ENCODE assay signal across 10 mouse cellular contexts in the genomic region with DNA sequence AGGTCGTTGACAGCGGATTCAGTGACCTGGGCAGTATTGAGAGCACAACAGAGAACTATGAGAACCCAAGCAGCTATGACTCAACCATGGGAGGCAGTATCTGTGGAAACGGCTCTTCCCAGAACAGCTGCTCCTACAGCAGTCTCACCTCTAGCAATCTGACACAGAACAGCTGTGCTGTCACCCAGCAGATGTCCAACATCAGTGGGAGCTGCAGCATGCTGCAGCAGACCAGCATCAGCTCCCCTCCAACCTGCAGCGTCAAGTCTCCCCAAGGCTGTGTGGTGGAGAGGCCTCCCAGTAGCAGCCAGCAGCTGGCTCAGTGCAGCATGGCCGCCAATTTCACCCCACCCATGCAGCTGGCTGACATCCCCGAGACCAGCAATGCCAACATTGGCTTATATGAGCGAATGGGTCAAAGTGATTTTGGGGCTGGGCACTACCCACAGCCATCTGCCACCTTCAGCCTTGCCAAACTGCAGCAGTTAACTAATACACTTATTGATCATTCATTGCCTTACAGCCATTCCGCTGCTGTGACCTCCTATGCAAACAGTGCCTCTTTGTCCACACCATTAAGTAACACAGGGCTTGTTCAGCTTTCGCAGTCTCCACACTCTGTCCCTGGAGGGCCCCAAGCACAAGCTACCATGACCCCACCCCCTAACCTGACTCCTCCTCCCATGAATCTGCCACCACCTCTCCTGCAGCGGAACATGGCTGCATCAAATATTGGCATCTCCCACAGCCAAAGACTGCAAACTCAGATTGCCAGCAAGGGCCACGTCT. TPM values are rescaled to one million over a fixed set of nuclear protein-coding genes. Genes with fewer than 3 reads are reported as not detected.
DNase-seq lines count a peak whose midpoint lies in the region; ATAC-seq and TF ChIP-seq lines count a peak whose summit lies in the region.
"Had no signal": no experiment of that assay in that cellular context is flagged by ENCODE, and none has a peak within 500 bp of the region (broad histone marks: within the 10 kb centered on the region; RNA-seq: fewer than 3 reads in every experiment).

No protein-coding gene starts in this region.

- no peaks in the 10 kb centered on the region for H3K9me3 ChIP-seq in hindbrain, embryonic 15.5 days
- no peaks in the 10 kb centered on the region for H3K9me3 ChIP-seq in hindbrain, embryonic 11.5 days (ENCODE audit: control insufficient read depth, low read length)
- H3K9me3 ChIP-seq in forebrain, embryonic 16.5 days (ENCODE audit: control insufficient read depth, low read length): no peaks in the 10 kb centered on the region
- H3K9me3 ChIP-seq in liver, postnatal 0 days (ENCODE audit: low read length): no peaks in the 10 kb centered on the region
- H3K9me3 ChIP-seq: megakaryocyte, embryonic 14.5 days had no signal

- no peaks in the 10 kb centered on the region for H3K27me3 ChIP-seq in hindbrain, embryonic 15.5 days
- H3K27me3 ChIP-seq in hindbrain, embryonic 11.5 days (ENCODE audit: control insufficient read depth, insufficient read depth, low read length): no peaks in the 10 kb centered on the region
- no peaks in the 10 kb centered on the region for H3K27me3 ChIP-seq in C2C12 (ENCODE audit: control insufficient read depth, insufficient read depth, insufficient read length)
- H3K27me3 ChIP-seq in forebrain, embryonic 16.5 days (replicated peaks; ENCODE audit: control insufficient read depth, insufficient read depth, low read length): no peaks in the 10 kb centered on the region
- no peaks in the 10 kb centered on the region for H3K27me3 ChIP-seq in liver, postnatal 0 days (ENCODE audit: insufficient read depth, low read length)
- H3K27me3 ChIP-seq: megakaryocyte, embryonic 14.5 days had no signal

- ATAC-seq in hindbrain, embryonic 15.5 days (ENCODE audit: low FRiP score, low read depth): peak; percentile 72
- no peak for ATAC-seq in hindbrain, embryonic 11.5 days (ENCODE audit: low FRiP score)
- ATAC-seq in forebrain, embryonic 16.5 days: peak; percentile 27; the same call in 1 of the 2 replicates
- ATAC-seq in liver, postnatal 0 days: peak; percentile 90
- ATAC-seq in megakaryocyte, adult 5-6 weeks (ENCODE audit: poor library complexity, severe bottlenecking): no peak

- H3K4me3 ChIP-seq in hindbrain, embryonic 15.5 days: no peak overlapping the region
- no peak overlapping the region for H3K4me3 ChIP-seq in hindbrain, embryonic 11.5 days (ENCODE audit: low read depth, low read length)
- no peak overlapping the region for H3K4me3 ChIP-seq in C2C12 (ENCODE audit: insufficient read depth, poor library complexity, severe bottlenecking)
- no peak overlapping the region for H3K4me3 ChIP-seq in forebrain, embryonic 16.5 days (replicated peaks; ENCODE audit: low read length)
- no peak overlapping the region for H3K4me3 ChIP-seq in liver, postnatal 0 days (ENCODE audit: low read depth, low read length)
- H3K4me3 ChIP-seq: megakaryocyte, embryonic 14.5 days had no signal

- WGBS in hindbrain, embryonic 15.5 days: 78% methylated on average over 11 of the region's 11 CpGs
- WGBS in hindbrain, embryonic 11.5 days: 83% methylated on average over 11 of the region's 11 CpGs
- WGBS in forebrain, embryonic 16.5 days: 78% methylated on average over 11 of the region's 11 CpGs
- 69% methylated on average over 11 of the region's 11 CpGs for WGBS in liver, postnatal 0 days (ENCODE audit: insufficient replicate concordance)

- TF ChIP-seq CTCF in C2C12 (IDR thresholded peaks at IDR 0.05; ENCODE audit: control insufficient read depth, insufficient read depth, insufficient read length): no peak
- no peak for TF ChIP-seq CTCF in liver, postnatal 0 days (IDR thresholded peaks at IDR 0.05; ENCODE audit: low read depth)

- peak overlapping the region; percentile 52 for H3K27ac ChIP-seq in hindbrain, embryonic 15.5 days (replicated peaks)
- no peak overlapping the region for H3K27ac ChIP-seq in hindbrain, embryonic 11.5 days (ENCODE audit: low read depth, low read length)
- 0 out of 2 replicates have a peak overlapping the region, but pooled peaks have one; percentile 41 for H3K27ac ChIP-seq in forebrain, embryonic 16.5 days (ENCODE audit: low read length)
- H3K27ac ChIP-seq in liver, postnatal 0 days (ENCODE audit: low read depth): peak overlapping the region; percentile 23; the same call in 1 of the 2 replicates

- TF ChIP-seq EP300 in liver, postnatal 0 days (IDR thresholded peaks at IDR 0.05; ENCODE audit: low read depth): no peak

- no peaks in the 10 kb centered on the region for H3K79me2 ChIP-seq in C2C12 (ENCODE audit: control insufficient read depth, insufficient read depth)

- peaks cover 3% of the 10 kb centered on the region; the same call in 1 of the 2 replicates for H3K4me1 ChIP-seq in hindbrain, embryonic 15.5 days (replicated peaks)
- H3K4me1 ChIP-seq in hindbrain, embryonic 11.5 days (replicated peaks; ENCODE audit: control insufficient read depth, insufficient read depth, low read length): no peaks in the 10 kb centered on the region
- H3K4me1 ChIP-seq in forebrain, embryonic 16.5 days (replicated peaks; ENCODE audit: control insufficient read depth, insufficient read depth, low read length): peaks cover 7% of the 10 kb centered on the region; the same call in 1 of the 2 replicates
- H3K4me1 ChIP-seq in liver, postnatal 0 days (ENCODE audit: insufficient read depth): peaks cover 8% of the 10 kb centered on the region; the same call in 1 of the 2 replicates

- H3K4me2 ChIP-seq in hindbrain, embryonic 15.5 days: no peak overlapping the region
- H3K4me2 ChIP-seq in hindbrain, embryonic 11.5 days (replicated peaks; ENCODE audit: low read depth, low read length): no peak overlapping the region
- no peak overlapping the region for H3K4me2 ChIP-seq in forebrain, embryonic 16.5 days (ENCODE audit: low read length)
- H3K4me2 ChIP-seq in liver, postnatal 0 days (ENCODE audit: low read depth, low read length): no peak overlapping the region

- no peak overlapping the region for H3K9ac ChIP-seq in hindbrain, embryonic 15.5 days
- H3K9ac ChIP-seq in hindbrain, embryonic 11.5 days (ENCODE audit: low read depth, low read length): no peak overlapping the region
- H3K9ac ChIP-seq in forebrain, embryonic 16.5 days (replicated peaks; ENCODE audit: low read depth, low read length): no peak overlapping the region
- H3K9ac ChIP-seq in liver, postnatal 0 days (replicated peaks): no peak overlapping the region

- no peaks in the 10 kb centered on the region for H3K79me3 ChIP-seq in C2C12 (ENCODE audit: low read depth)

- peaks cover 40% of the 10 kb centered on the region for H3K36me3 ChIP-seq in hindbrain, embryonic 15.5 days
- 0 out of 2 replicates have a peak, but pooled peaks cover 7% of the 10 kb centered on the region for H3K36me3 ChIP-seq in hindbrain, embryonic 11.5 days (ENCODE audit: control insufficient read depth, insufficient read depth, low read length)
- peaks cover 13% of the 10 kb centered on the region for H3K36me3 ChIP-seq in C2C12 (ENCODE audit: control insufficient read depth, insufficient read depth)
- peaks cover 18% of the 10 kb centered on the region for H3K36me3 ChIP-seq in forebrain, embryonic 16.5 days (ENCODE audit: control insufficient read depth, insufficient read depth)
- H3K36me3 ChIP-seq in liver, postnatal 0 days (replicated peaks; ENCODE audit: insufficient read depth, low read length): peaks cover 11% of the 10 kb centered on the region

- DNase-seq in hindbrain, embryonic 11.5 days (ENCODE audit: low spot score): no peak
- DNase-seq in liver, postnatal 0 days: peak; percentile 28
- DNase-seq in c-Kit-positive CD71-positive TER-119-positive erythroid progenitor cells, embryonic 14.5 days (ENCODE audit: low spot score): no peak
- DNase-seq in Muller cell, postnatal 12 days (ENCODE audit: inconsistent ontology term): no peak

- H3ac ChIP-seq in C2C12 (ENCODE audit: control insufficient read depth, insufficient read length, low read depth): no peak overlapping the region

TF ChIP-seq in C2C12, 6 proteins besides CTCF, POLR2A, EP300 and RAD21:
- TF ChIP-seq CEBPB (IDR thresholded peaks at IDR 0.05; ENCODE audit: low read depth) (no peak), MYOD1 (IDR thresholded peaks at IDR 0.05; ENCODE audit: control insufficient read depth, insufficient read length, low read depth) (peak; percentile 72)
TF ChIP-seq in C2C12: peak in this region for 1.

RNA-seq across cellular contexts. Expression of gene Dupd1, which starts 44.5 kb away (rescaled TPM):
- polyA plus RNA-seq in hindbrain, embryonic 15.5 days (2015; fragmentation: Nextera tagmentation; extraction: Ambion mirVana): 0.26 TPM in 1 of 2 replicates, not detected in the other
- polyA plus RNA-seq in hindbrain, embryonic 11.5 days (2014; fragmentation: Nextera tagmentation; extraction: Ambion mirVana): 0.13 TPM in 1 of 2 replicates, not detected in the other
- 0.04 TPM for polyA plus RNA-seq in C2C12 (2012; fragmentation: generic; extraction: Trizol)
- 0.24 and 0.29 TPM in 2 replicates for polyA plus RNA-seq in forebrain, embryonic 16.5 days (2015; fragmentation: Nextera tagmentation; extraction: Ambion mirVana)
- 0.15 TPM in 1 of 2 replicates, not detected in the other for polyA plus RNA-seq in liver, postnatal 0 days (2015; fragmentation: Nextera tagmentation; extraction: Ambion mirVana)
- total RNA-seq in megakaryocyte, adult 5-6 weeks (2015): not detected in 2 replicates
- not detected in 2 replicates for total RNA-seq in megakaryocyte, adult 5-6 weeks (2017)
- total RNA-seq: ES-E14 had no signal

Comparison
In these comparisons a context has a peak if more than half of its experiments do, and no peak if none do; other contexts are left out.
1. ATAC-seq: peak in hindbrain, embryonic 15.5 days (single experiment), forebrain, embryonic 16.5 days (single experiment) and liver, postnatal 0 days (single experiment); none in hindbrain, embryonic 11.5 days (single experiment) and megakaryocyte, adult 5-6 weeks (single experiment).